Mouse (Mus musculus) cerebellum, adult 9-11 months (tissue): ENCODE data around the gene Aip.

Experiments used
- DNase-seq: peaks from one replicate; pipeline ENCODE4 v3.0.0; 2022

The Aip gene

GRCm38 (mm10) chr19:4108535-4108934, 17.1 kb downstream of the Aip start:
- DNase-seq: no peak

- DNase-seq: no peak
Measured at GRCm38 (mm10) chr19:4106654-4107053, 19.0 kb downstream of the Aip start.

- peak; percentile 58 for DNase-seq
Measured at GRCm38 (mm10) chr19:4104675-4105194, 20.9 kb downstream of the Aip start.

- no peak for DNase-seq
Measured at GRCm38 (mm10) chr19:4103792-4104191, 21.9 kb downstream of the Aip start.

GRCm38 (mm10) chr19:4103294-4103693, 22.4 kb downstream of the Aip start:
- peak; percentile 60 for DNase-seq

- DNase-seq: peak; percentile 86
Measured at GRCm38 (mm10) chr19:4102626-4103025, 23.0 kb downstream of the Aip start.

GRCm38 (mm10) chr19:4102049-4102448, 23.6 kb downstream of the Aip start:
- DNase-seq: peak; percentile 58

GRCm38 (mm10) chr19:4101466-4101865, 24.2 kb downstream of the Aip start:
- DNase-seq: no peak

GRCm38 (mm10) chr19:4100718-4101261, 24.9 kb downstream of the Aip start:
- DNase-seq: peak; percentile 88

- peak; percentile 84 for DNase-seq
Measured at GRCm38 (mm10) chr19:4099837-4100717, 25.6 kb downstream of the Aip start, which contains the start of gene Pitpnm1. Pitpnm1 (plus strand) TSS chr19:4099998.

GRCm38 (mm10) chr19:4099056-4099455, 26.6 kb downstream of the Aip start:
- DNase-seq: peak; percentile 94

GRCm38 (mm10) chr19:4098426-4098825, 27.2 kb downstream of the Aip start:
- peak; percentile 67 for DNase-seq

GRCm38 (mm10) chr19:4097441-4097825, 28.2 kb downstream of the Aip start:
- no peak for DNase-seq

GRCm38 (mm10) chr19:4096642-4097440, 28.8 kb downstream of the Aip start, which contains the start of gene Cdk2ap2:
Cdk2ap2 (plus strand) TSS chr19:4097182.
- peak; percentile 100 for DNase-seq

- DNase-seq: no peak
Measured at GRCm38 (mm10) chr19:4095802-4096201, 29.9 kb downstream of the Aip start.

GRCm38 (mm10) chr19:4094774-4095303, 30.8 kb downstream of the Aip start:
- DNase-seq: peak; percentile 51

- no peak for DNase-seq
Measured at GRCm38 (mm10) chr19:4094348-4094747, 31.3 kb downstream of the Aip start.

- DNase-seq: no peak
Measured at GRCm38 (mm10) chr19:4093772-4094171, 31.9 kb downstream of the Aip start.

GRCm38 (mm10) chr19:4092750-4093149, 32.9 kb downstream of the Aip start:
- DNase-seq: no peak

- DNase-seq: no peak
Measured at GRCm38 (mm10) chr19:4091383-4091782, 34.3 kb downstream of the Aip start.

GRCm38 (mm10) chr19:4090446-4090845, 35.2 kb downstream of the Aip start:
- DNase-seq: peak; percentile 13

- DNase-seq: peak; percentile 16
Measured at GRCm38 (mm10) chr19:4089128-4089527, 36.5 kb downstream of the Aip start.

- no peak for DNase-seq
Measured at GRCm38 (mm10) chr19:4088146-4088545, 37.5 kb downstream of the Aip start.
